Mouse (Mus musculus): Measurements from ENCODE around the gene Mcat. TPM values are rescaled to one million over a fixed set of nuclear protein-coding genes. Genes with fewer than 3 reads are reported as not detected.

The Mcat gene
- total RNA-seq (2012; rRNA removed) (38.6 and 41.2 TPM in 2 replicates), total RNA-seq (2014; rRNA removed) (37.5 and 41.6 TPM in 2 replicates), polyA plus RNA-seq (2012; ENCODE audit: insufficient read length, low read depth) (28.4 and 28.5 TPM in 2 replicates)

DNA sequence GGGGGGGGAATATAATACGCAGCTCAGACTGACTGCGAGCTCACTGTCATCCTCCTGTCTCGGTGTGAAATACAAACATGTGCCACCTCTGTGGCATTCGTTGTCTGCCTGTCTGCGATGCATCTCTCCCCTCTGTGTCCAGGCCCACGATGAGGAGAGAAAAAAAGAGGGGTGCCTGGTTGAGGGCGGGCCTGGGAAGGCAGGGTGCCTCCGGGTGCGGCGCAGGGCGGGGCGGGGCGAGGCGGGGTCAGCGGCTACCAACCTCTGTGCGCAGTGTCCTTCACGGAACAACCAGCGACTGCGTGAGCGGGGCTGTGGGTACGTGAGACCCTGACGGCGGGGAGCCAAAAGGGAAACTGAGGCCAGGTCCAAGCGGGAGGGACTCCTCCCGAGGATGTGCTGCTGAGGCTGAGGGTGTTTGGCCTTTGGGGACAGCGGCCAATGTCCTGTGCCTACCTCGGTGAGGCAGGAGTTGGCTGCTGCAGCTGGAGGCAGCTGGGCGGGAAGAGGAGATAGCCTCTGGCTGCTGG is at the start of gene Mcat, which contains the start of gene Tspo:
Mcat (minus strand) TSS at position 461 of the 530 bp plus-strand sequence.
Tspo (plus strand) TSS at position 266 of the 530 bp plus-strand sequence.
- DNase-seq (ENCODE audit: extremely low read depth) = no peak

DNA sequence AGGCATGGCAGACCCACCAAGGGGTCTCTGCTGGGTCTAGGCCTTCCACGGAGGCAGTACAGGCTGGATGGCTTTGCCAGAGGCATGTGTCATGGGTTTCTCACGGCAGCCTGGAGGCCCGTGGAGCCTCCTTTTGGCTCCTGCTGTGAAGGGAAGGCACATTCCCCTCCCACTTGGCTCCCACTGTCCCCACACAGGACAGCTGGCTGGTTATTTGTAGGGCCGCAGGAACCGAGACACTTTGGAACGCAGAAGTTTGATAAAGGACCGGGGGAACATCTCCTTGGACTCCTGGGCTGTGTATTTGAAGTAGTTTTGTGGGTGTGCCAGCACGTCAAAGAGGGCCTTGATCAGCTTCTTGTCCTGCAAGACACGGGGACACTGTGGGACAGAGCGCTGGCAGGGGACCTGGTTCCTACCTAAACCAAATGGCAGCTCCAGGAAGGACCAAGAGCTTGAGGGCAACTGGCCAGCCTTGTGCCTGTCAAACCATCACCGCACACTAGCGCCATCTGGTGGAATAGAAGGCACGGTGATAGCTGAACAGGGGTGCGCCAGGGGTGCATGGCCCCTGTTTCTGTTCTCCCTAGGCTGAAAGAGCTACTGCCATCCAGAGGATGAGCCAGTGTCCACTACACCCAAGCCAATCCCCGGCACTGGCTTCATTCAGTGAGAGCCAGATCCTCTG is 43.7 kb upstream of the Mcat start:
- H3K79me2 ChIP-seq (replicated peaks; ENCODE audit: control insufficient read depth, extremely low read depth, insufficient read depth, poor library complexity, severe bottlenecking) = no peaks in the 10 kb centered on the region
- no peak overlapping the region for H3K9ac ChIP-seq (ENCODE audit: insufficient read depth, low read depth)
- in situ Hi-C loops (cut with MboI; ENCODE audit: low pct_ligation_motif_present, low pct_unique_long_range_greater_than_20kb, low sequenced_read_pairs) = no loop called here
- H3K4me1 ChIP-seq (ENCODE audit: control insufficient read depth in 1 of 2, insufficient read depth in 2 of 2) = peaks cover 6 to 8% of the 10 kb centered on the region in 2 experiments
- no peak overlapping the region for H3K4me2 ChIP-seq (ENCODE audit: insufficient read depth, low read depth, poor library complexity, severe bottlenecking)
- peak; percentile 59 for DNase-seq (ENCODE audit: extremely low read depth)
- no peak overlapping the region for H3K27ac ChIP-seq (ENCODE audit: insufficient read depth, low read depth)
- no peaks in the 10 kb centered on the region for H3K36me3 ChIP-seq (replicated peaks in 1 of 2; ENCODE audit: control insufficient read depth in 1 of 2, insufficient read depth in 1 of 2, low read length in 1 of 2)
- H3K27me3 ChIP-seq (replicated peaks) = peaks cover 53% of the 10 kb centered on the region
- no peaks in the 10 kb centered on the region for H3K9me3 ChIP-seq (replicated peaks; ENCODE audit: low read length)
- H3K4me3 ChIP-seq (replicated peaks in 1 of 3; ENCODE audit: low read depth in 2 of 3, low read length in 2 of 3, poor library complexity in 1 of 3) = no peak overlapping the region
- dilution Hi-C loops (cut with MboI; ENCODE audit: extremely low pct_ligation_motif_present, extremely low pct_unique_long_range_greater_than_20kb, low sequenced_read_pairs) = no loop called here
- peak; percentile 65 for TF ChIP-seq SMC3 (IDR thresholded peaks at IDR 0.05; ENCODE audit: low read depth, low read length)
- TF ChIP-seq CHD1 (IDR thresholded peaks at IDR 0.05; ENCODE audit: low read depth, low read length) = no peak
- no peak for TF ChIP-seq JUND (conservative IDR thresholded peaks at IDR 0.05; ENCODE audit: low read depth, low read length)
- TF ChIP-seq MAX (IDR thresholded peaks at IDR 0.05; ENCODE audit: low read length) = no peak
- no peak for TF ChIP-seq ZKSCAN1 (IDR thresholded peaks at IDR 0.05; ENCODE audit: borderline replicate concordance, low read depth, low read length)
- no peak for TF ChIP-seq MYC (IDR thresholded peaks at IDR 0.05; ENCODE audit: low read depth, low read length)
- no peak for TF ChIP-seq E2F4 (IDR thresholded peaks at IDR 0.05; ENCODE audit: insufficient replicate concordance, low read depth, low read length)
- no peak for TF ChIP-seq MAZ (IDR thresholded peaks at IDR 0.05; ENCODE audit: low read depth, low read length)
- peak; percentile 55 to 81 for TF ChIP-seq CTCF (conservative IDR thresholded peaks at IDR 0.05 in 1 of 2, IDR thresholded peaks at IDR 0.05 in 1 of 2; ENCODE audit: low read depth in 2 of 2, low read length in 2 of 2)
- no peak for TF ChIP-seq TCF12 (IDR thresholded peaks at IDR 0.05; ENCODE audit: low read depth, low read length)
- no peak for TF ChIP-seq PAX5 (IDR thresholded peaks at IDR 0.05; ENCODE audit: low read length)
- TF ChIP-seq USF2 (conservative IDR thresholded peaks at IDR 0.05; ENCODE audit: low read depth, low read length) = no peak
- no peak for TF ChIP-seq IRF4 (IDR thresholded peaks at IDR 0.05; ENCODE audit: low read depth, low read length)
- no peak for TF ChIP-seq POLR2AphosphoS2 (IDR thresholded peaks at IDR 0.05; ENCODE audit: low read depth, low read length)
- TF ChIP-seq NRF1 (IDR thresholded peaks at IDR 0.05; ENCODE audit: low read depth, low read length) = no peak
- no peak for TF ChIP-seq MEF2A (IDR thresholded peaks at IDR 0.05; ENCODE audit: borderline replicate concordance, low read depth, low read length)
- TF ChIP-seq ZMIZ1 (IDR thresholded peaks at IDR 0.05; ENCODE audit: low read depth, low read length) = no peak
- peak; percentile 34; the same call in 1 of the 2 replicates for TF ChIP-seq ELF1 (IDR thresholded peaks at IDR 0.05; ENCODE audit: low read depth, low read length)

More for the DNA sequence above, at the start of gene Mcat, which contains the start of gene Tspo:
- dilution Hi-C loops (cut with MboI; ENCODE audit: extremely low pct_ligation_motif_present, extremely low pct_unique_long_range_greater_than_20kb, low sequenced_read_pairs) = no loop called here
- Histone ChIP-seq H3K4me1 (ENCODE audit: control insufficient read depth in 1 of 2, insufficient read depth in 2 of 2) (peaks cover 5 to 35% of the 10 kb centered on the region in 2 experiments), H3K79me2 (replicated peaks; ENCODE audit: control insufficient read depth, extremely low read depth, insufficient read depth, poor library complexity, severe bottlenecking) (no peaks in the 10 kb centered on the region), H3K4me2 (ENCODE audit: insufficient read depth, low read depth, poor library complexity, severe bottlenecking) (peak within 1 kb of the TSS; percentile 93), H3K4me3 (replicated peaks in 1 of 3; ENCODE audit: low read depth in 2 of 3, low read length in 2 of 3, poor library complexity in 1 of 3) (peak within 1 kb of the TSS; percentile 62 to 79 (median 78)), H3K27me3 (replicated peaks) (no peaks in the 10 kb centered on the region), H3K9ac (ENCODE audit: insufficient read depth, low read depth) (peak within 1 kb of the TSS; percentile 75), H3K36me3 (replicated peaks in 1 of 2; ENCODE audit: control insufficient read depth in 1 of 2, insufficient read depth in 1 of 2, low read length in 1 of 2) (no peaks in the 10 kb centered on the region), H3K9me3 (replicated peaks; ENCODE audit: low read length) (no peaks in the 10 kb centered on the region), H3K27ac (ENCODE audit: insufficient read depth, low read depth) (peak within 1 kb of the TSS; percentile 56)
- in situ Hi-C loops (cut with MboI; ENCODE audit: low pct_ligation_motif_present, low pct_unique_long_range_greater_than_20kb, low sequenced_read_pairs) = no loop called here
- TF ChIP-seq MYC (IDR thresholded peaks at IDR 0.05; ENCODE audit: low read depth, low read length) (0 out of 2 replicates have a peak, but pooled peaks have one; percentile 24), NELFE (IDR thresholded peaks at IDR 0.05; ENCODE audit: low read depth, low read length) (peak; percentile 18; the same call in 1 of the 2 replicates), CHD1 (IDR thresholded peaks at IDR 0.05; ENCODE audit: low read depth, low read length) (no peak), USF2 (conservative IDR thresholded peaks at IDR 0.05; ENCODE audit: low read depth, low read length) (no peak), BHLHE40 (IDR thresholded peaks at IDR 0.05; ENCODE audit: low read depth, low read length) (no peak), JUND (conservative IDR thresholded peaks at IDR 0.05; ENCODE audit: low read depth, low read length) (no peak), PAX5 (IDR thresholded peaks at IDR 0.05; ENCODE audit: low read length) (no peak), MAX (IDR thresholded peaks at IDR 0.05; ENCODE audit: low read length) (no peak; the same call in 1 of the 2 replicates), UBTF (IDR thresholded peaks at IDR 0.05; ENCODE audit: low read depth, low read length) (no peak), ELF1 (IDR thresholded peaks at IDR 0.05; ENCODE audit: low read depth, low read length) (no peak), POLR2A (IDR thresholded peaks at IDR 0.05; ENCODE audit: low read depth, low read length) (peak; percentile 37; the same call in 1 of the 2 replicates), IRF4 (IDR thresholded peaks at IDR 0.05; ENCODE audit: low read depth, low read length) (0 out of 2 replicates have a peak, but pooled peaks have one; percentile 30), HCFC1 (IDR thresholded peaks at IDR 0.05; ENCODE audit: low read depth, low read length) (no peak), ZKSCAN1 (IDR thresholded peaks at IDR 0.05; ENCODE audit: borderline replicate concordance, low read depth, low read length) (no peak), ZNF384 (IDR thresholded peaks at IDR 0.05; ENCODE audit: low read depth, low read length) (peak; percentile 32; the same call in 1 of the 2 replicates), MAZ (IDR thresholded peaks at IDR 0.05; ENCODE audit: low read depth, low read length) (0 out of 2 replicates have a peak, but pooled peaks have one; percentile 51), NRF1 (IDR thresholded peaks at IDR 0.05; ENCODE audit: low read depth, low read length) (0 out of 2 replicates have a peak, but pooled peaks have one; percentile 45), CTCF (conservative IDR thresholded peaks at IDR 0.05 in 1 of 2, IDR thresholded peaks at IDR 0.05 in 1 of 2; ENCODE audit: low read depth in 2 of 2, low read length in 2 of 2) (no peak), TBP (conservative IDR thresholded peaks at IDR 0.05; ENCODE audit: low read depth, low read length) (no peak), KAT2A (IDR thresholded peaks at IDR 0.05; ENCODE audit: insufficient replicate concordance, low read length) (no peak), RCOR1 (conservative IDR thresholded peaks at IDR 0.05; ENCODE audit: low read depth, low read length) (no peak), E2F4 (IDR thresholded peaks at IDR 0.05; ENCODE audit: insufficient replicate concordance, low read depth, low read length) (no peak), MXI1 (IDR thresholded peaks at IDR 0.05; ENCODE audit: low read depth, low read length) (peak; percentile 63), GABPA (IDR thresholded peaks at IDR 0.05; ENCODE audit: insufficient replicate concordance, low read depth, low read length) (no peak), ZMIZ1 (IDR thresholded peaks at IDR 0.05; ENCODE audit: low read depth, low read length) (0 out of 2 replicates have a peak, but pooled peaks have one; percentile 52), EP300 (IDR thresholded peaks at IDR 0.05; ENCODE audit: low read length) (no peak), MEF2A (IDR thresholded peaks at IDR 0.05; ENCODE audit: borderline replicate concordance, low read depth, low read length) (no peak), SMC3 (IDR thresholded peaks at IDR 0.05; ENCODE audit: low read depth, low read length) (no peak), POLR2AphosphoS2 (IDR thresholded peaks at IDR 0.05; ENCODE audit: low read depth, low read length) (no peak; the same call in 1 of the 2 replicates), SIN3A (IDR thresholded peaks at IDR 0.05; ENCODE audit: low read length) (peak; percentile 14; the same call in 1 of the 2 replicates)
